7 mouse cellular contexts compared by ENCODE assay signal in the genomic region with DNA sequence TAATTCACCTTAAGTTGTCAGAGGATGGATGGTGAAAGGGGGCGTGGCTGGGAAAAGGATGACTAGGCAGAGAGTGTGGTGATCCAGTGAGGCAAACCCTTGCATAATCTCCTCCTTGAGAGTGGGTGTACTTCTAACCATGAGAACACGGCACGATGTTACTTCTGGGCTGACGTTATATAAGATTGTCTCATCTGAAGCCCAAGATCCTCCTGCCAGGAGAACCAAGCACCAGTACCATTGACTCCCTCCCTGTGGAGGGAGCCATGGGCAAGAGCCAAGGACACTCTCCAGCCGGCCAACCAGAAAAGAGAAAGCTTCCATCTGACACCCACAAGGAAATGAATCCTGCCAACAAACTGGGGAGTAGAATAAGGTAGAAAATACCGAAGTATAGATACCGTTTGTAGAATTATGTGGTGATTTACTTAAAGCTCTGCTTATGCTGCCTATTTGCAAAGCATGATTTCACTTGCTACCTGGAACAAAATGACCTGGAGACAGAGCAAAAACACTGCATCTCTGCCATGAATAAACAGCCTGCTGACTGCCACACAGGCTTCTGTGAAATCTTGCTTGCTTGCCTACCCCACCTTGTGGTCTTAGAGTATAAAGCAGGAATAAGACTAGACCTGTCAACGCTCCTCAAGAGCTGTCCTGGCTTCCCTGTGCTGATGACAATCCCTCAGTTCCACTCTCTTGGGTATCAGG. TPM values are rescaled to one million over a fixed set of nuclear protein-coding genes. Genes with fewer than 3 reads are reported as not detected.
DNase-seq lines count a peak whose midpoint lies in the region; ATAC-seq and TF ChIP-seq lines count a peak whose summit lies in the region.

No protein-coding gene starts in this region.

- H3K79me2 ChIP-seq in myocyte (ENCODE audit: control insufficient read depth, insufficient read depth), result no peaks in the 10 kb centered on the region

- 40% methylated on average over 8 of the region's 8 CpGs for WGBS in midbrain, embryonic 11.5 days
- 43% methylated on average over 8 of the region's 8 CpGs for WGBS in midbrain, embryonic 10.5 days
- 7% methylated on average over 8 of the region's 8 CpGs for WGBS in cerebellum, adult 2 months
- WGBS in hindbrain, embryonic 14.5 days, result 39% methylated on average over 8 of the region's 8 CpGs

- H3K36me3 ChIP-seq in midbrain, embryonic 11.5 days (ENCODE audit: control insufficient read depth, insufficient read depth, low read length), result no peaks in the 10 kb centered on the region
- H3K36me3 ChIP-seq in midbrain, embryonic 10.5 days, result no peaks in the 10 kb centered on the region
- no peaks in the 10 kb centered on the region for H3K36me3 ChIP-seq in hindbrain, embryonic 14.5 days (replicated peaks; ENCODE audit: control insufficient read depth, insufficient read depth)
- no peaks in the 10 kb centered on the region for H3K36me3 ChIP-seq in myocyte (ENCODE audit: control insufficient read depth, insufficient read depth)

- no peak for ATAC-seq in midbrain, embryonic 11.5 days (ENCODE audit: low FRiP score)
- ATAC-seq in hindbrain, embryonic 14.5 days (ENCODE audit: low FRiP score), result peak; percentile 34; the same call in 1 of the 2 replicates

- peak; percentile 73 for TF ChIP-seq CTCF in cerebellum, adult 2 months (IDR thresholded peaks at IDR 0.05; ENCODE audit: borderline replicate concordance, insufficient read depth, low read depth, low read length)

- no peak overlapping the region for H3K27ac ChIP-seq in midbrain, embryonic 11.5 days (ENCODE audit: low read depth, low read length)
- no peak overlapping the region for H3K27ac ChIP-seq in midbrain, embryonic 10.5 days (replicated peaks)
- peak overlapping the region; percentile 46; the same call in 1 of the 2 replicates for H3K27ac ChIP-seq in cerebellum, adult 2 months (ENCODE audit: insufficient read depth, low read length)
- H3K27ac ChIP-seq in hindbrain, embryonic 14.5 days, result no peak overlapping the region

- no peak overlapping the region for H3K4me2 ChIP-seq in midbrain, embryonic 11.5 days
- H3K4me2 ChIP-seq in hindbrain, embryonic 14.5 days (replicated peaks), result no peak overlapping the region; the same call in 1 of the 2 replicates
- H3K4me2 ChIP-seq in myocyte (ENCODE audit: low read depth), result peak overlapping the region; percentile 28

- no peak overlapping the region for H3K4me3 ChIP-seq in midbrain, embryonic 11.5 days (ENCODE audit: low read depth, low read length)
- H3K4me3 ChIP-seq in midbrain, embryonic 10.5 days, result no peak overlapping the region
- H3K4me3 ChIP-seq in cerebellum, adult 2 months (replicated peaks; ENCODE audit: insufficient read depth, low read depth, low read length), result peak overlapping the region; percentile 23
- H3K4me3 ChIP-seq in hindbrain, embryonic 14.5 days (replicated peaks; ENCODE audit: low read length), result no peak overlapping the region
- H3K4me3 ChIP-seq in myocyte, result no peak overlapping the region

- H3K9ac ChIP-seq in midbrain, embryonic 11.5 days (ENCODE audit: low read length), result no peak overlapping the region
- no peak overlapping the region for H3K9ac ChIP-seq in hindbrain, embryonic 14.5 days

- no peak overlapping the region for H3ac ChIP-seq in myocyte (ENCODE audit: control insufficient read depth, insufficient read length)

- H3K4me1 ChIP-seq in midbrain, embryonic 11.5 days (ENCODE audit: control insufficient read depth, insufficient read depth, low read length), result no peaks in the 10 kb centered on the region
- no peaks in the 10 kb centered on the region for H3K4me1 ChIP-seq in midbrain, embryonic 10.5 days
- H3K4me1 ChIP-seq in cerebellum, adult 2 months (ENCODE audit: control insufficient read depth, insufficient read depth, low read length), result no peaks in the 10 kb centered on the region
- H3K4me1 ChIP-seq in hindbrain, embryonic 14.5 days (replicated peaks; ENCODE audit: control insufficient read depth, insufficient read depth, low read length), result no peaks in the 10 kb centered on the region

- DNase-seq in midbrain, embryonic 11.5 days (ENCODE audit: low spot score, missing footprints), result peak; percentile 80
- DNase-seq in midbrain, embryonic 10.5 days (ENCODE audit: low spot score), result no peak
- peak; percentile 67 to 84 for DNase-seq in cerebellum, adult 2 months
- DNase-seq in hindbrain, embryonic 14.5 days (ENCODE audit: low spot score), result peak; percentile 74
- DNase-seq in left cerebral cortex, adult 8-10 months (ENCODE audit: low spot score in 2 of 2), result peak; percentile 31 to 84
- no peak for DNase-seq in spleen, adult 12 weeks (ENCODE audit: low spot score)

- no peak for TF ChIP-seq POLR2A in cerebellum, adult 2 months (IDR thresholded peaks at IDR 0.05; ENCODE audit: borderline replicate concordance, insufficient read depth, low read length)
- no peak for TF ChIP-seq POLR2A in myocyte (IDR thresholded peaks at IDR 0.05; ENCODE audit: insufficient read length, low read depth)

- no peaks in the 10 kb centered on the region for H3K9me3 ChIP-seq in midbrain, embryonic 11.5 days (ENCODE audit: control insufficient read depth, low read length)
- H3K9me3 ChIP-seq in midbrain, embryonic 10.5 days (replicated peaks), result no peaks in the 10 kb centered on the region
- no peaks in the 10 kb centered on the region for H3K9me3 ChIP-seq in hindbrain, embryonic 14.5 days (ENCODE audit: control insufficient read depth, low read length)

- no peaks in the 10 kb centered on the region for H3K27me3 ChIP-seq in midbrain, embryonic 11.5 days (ENCODE audit: control insufficient read depth, insufficient read depth, low read length)
- no peaks in the 10 kb centered on the region for H3K27me3 ChIP-seq in midbrain, embryonic 10.5 days (ENCODE audit: low read depth, poor library complexity, severe bottlenecking)
- no peaks in the 10 kb centered on the region for H3K27me3 ChIP-seq in cerebellum, adult 2 months (ENCODE audit: control insufficient read depth, insufficient read depth, low read length)
- H3K27me3 ChIP-seq in hindbrain, embryonic 14.5 days (ENCODE audit: control insufficient read depth, insufficient read depth, low read length), result no peaks in the 10 kb centered on the region
- H3K27me3 ChIP-seq in myocyte (ENCODE audit: control insufficient read depth, insufficient read depth, insufficient read length), result no peaks in the 10 kb centered on the region

TF ChIP-seq in myocyte, 11 proteins besides CTCF, POLR2A, EP300 and RAD21 (continues in another document):
- no peak for TF ChIP-seq E2F4 (IDR thresholded peaks at IDR 0.05; ENCODE audit: insufficient read depth)
- no peak for TF ChIP-seq REST (IDR thresholded peaks at IDR 0.05; ENCODE audit: insufficient read depth, insufficient read length)
- TF ChIP-seq USF1 (IDR thresholded peaks at IDR 0.05; ENCODE audit: low read depth), result no peak
- TF ChIP-seq CEBPB (IDR thresholded peaks at IDR 0.05; ENCODE audit: insufficient read depth, poor library complexity, severe bottlenecking), result no peak
- no peak for TF ChIP-seq MYOD1 (IDR thresholded peaks at IDR 0.05; ENCODE audit: control insufficient read depth in 1 of 3, insufficient read length in 2 of 3, low read depth in 2 of 3)
- no peak for TF ChIP-seq SRF (IDR thresholded peaks at IDR 0.05; ENCODE audit: control insufficient read depth, insufficient read length, low read depth)
- no peak for TF ChIP-seq MAX (IDR thresholded peaks at IDR 0.05; ENCODE audit: low read depth)
- TF ChIP-seq TCF12 (IDR thresholded peaks at IDR 0.05; ENCODE audit: insufficient read depth, poor library complexity, severe bottlenecking), result no peak

RNA-seq across cellular contexts. Expression of a gene that starts 6.3 kb away (rescaled TPM):
- polyA plus RNA-seq in midbrain, embryonic 11.5 days (2014; fragmentation: Nextera tagmentation; extraction: Ambion mirVana), result 5.4 and 7.1 TPM in 2 replicates
- polyA plus RNA-seq in midbrain, embryonic 10.5 days (2016; fragmentation: Nextera tagmentation; extraction: Ambion mirVana), result 3.0 and 5.6 TPM in 2 replicates
- 13.2 and 14.5 TPM in 2 replicates for polyA plus RNA-seq in cerebellum, adult 2 months (2012; rRNA removed)
- polyA plus RNA-seq in hindbrain, embryonic 14.5 days (2014; fragmentation: Nextera tagmentation; extraction: Ambion mirVana), result 33.7 and 33.9 TPM in 2 replicates
- 10 to 100 TPM; 29.5 to 33.1 (median 29.7) TPM for total RNA-seq in left cerebral cortex, adult 8-10 months (2022)
- polyA plus RNA-seq in myocyte (2012; fragmentation: generic; extraction: Trizol), result 0.13 TPM

RNA-seq across cellular contexts. Expression of a gene that starts 6.5 kb away (rescaled TPM):
- polyA plus RNA-seq in midbrain, embryonic 11.5 days (2014; fragmentation: Nextera tagmentation; extraction: Ambion mirVana), result not detected in 2 replicates
- polyA plus RNA-seq in midbrain, embryonic 10.5 days (2016; fragmentation: Nextera tagmentation; extraction: Ambion mirVana), result 0.39 and 0.55 TPM in 2 replicates
- 0.38 and 0.62 TPM in 2 replicates for polyA plus RNA-seq in cerebellum, adult 2 months (2012; rRNA removed)
- polyA plus RNA-seq in hindbrain, embryonic 14.5 days (2014; fragmentation: Nextera tagmentation; extraction: Ambion mirVana), result 0.31 TPM in 1 of 2 replicates, not detected in the other
- total RNA-seq in left cerebral cortex, adult 8-10 months (2022), result 10 to 100 TPM in 1 of 4 experiments, 1 to 10 TPM in 3; 6.2 to 13.1 (median 8.4) TPM
- 0.13 TPM for polyA plus RNA-seq in myocyte (2012; fragmentation: generic; extraction: Trizol)

RNA-seq across cellular contexts. Expression of a gene that starts 17.0 kb away (rescaled TPM):
- not detected in 2 replicates for polyA plus RNA-seq in midbrain, embryonic 11.5 days (2014; fragmentation: Nextera tagmentation; extraction: Ambion mirVana)
- not detected in 2 replicates for polyA plus RNA-seq in midbrain, embryonic 10.5 days (2016; fragmentation: Nextera tagmentation; extraction: Ambion mirVana)
- polyA plus RNA-seq in cerebellum, adult 2 months (2012; rRNA removed), result not detected in 2 replicates
- not detected in 2 replicates for polyA plus RNA-seq in hindbrain, embryonic 14.5 days (2014; fragmentation: Nextera tagmentation; extraction: Ambion mirVana)
- total RNA-seq in left cerebral cortex, adult 8-10 months (2022), result not detected
- polyA plus RNA-seq in myocyte (2012; fragmentation: generic; extraction: Trizol), result not detected

RNA-seq across cellular contexts. Expression of a gene that starts 19.3 kb away (rescaled TPM):
- polyA plus RNA-seq in midbrain, embryonic 11.5 days (2014; fragmentation: Nextera tagmentation; extraction: Ambion mirVana), result not detected in 2 replicates
- not detected in 2 replicates for polyA plus RNA-seq in midbrain, embryonic 10.5 days (2016; fragmentation: Nextera tagmentation; extraction: Ambion mirVana)
- polyA plus RNA-seq in cerebellum, adult 2 months (2012; rRNA removed), result 0.13 TPM in 1 of 2 replicates, not detected in the other
- 0.14 TPM in 1 of 2 replicates, not detected in the other for polyA plus RNA-seq in hindbrain, embryonic 14.5 days (2014; fragmentation: Nextera tagmentation; extraction: Ambion mirVana)
- under 1 TPM in 1 of 4 experiments, not detected in 3; 0.36 TPM for total RNA-seq in left cerebral cortex, adult 8-10 months (2022)
- 0.07 TPM for polyA plus RNA-seq in myocyte (2012; fragmentation: generic; extraction: Trizol)

RNA-seq across cellular contexts. Expression of a gene that starts 27.8 kb away (rescaled TPM):
- polyA plus RNA-seq in midbrain, embryonic 11.5 days (2014; fragmentation: Nextera tagmentation; extraction: Ambion mirVana), result not detected in 2 replicates
- polyA plus RNA-seq in midbrain, embryonic 10.5 days (2016; fragmentation: Nextera tagmentation; extraction: Ambion mirVana), result not detected in 2 replicates
- polyA plus RNA-seq in cerebellum, adult 2 months (2012; rRNA removed), result 0.15 and 0.25 TPM in 2 replicates
- polyA plus RNA-seq in hindbrain, embryonic 14.5 days (2014; fragmentation: Nextera tagmentation; extraction: Ambion mirVana), result 0.35 TPM in 1 of 2 replicates, not detected in the other
- total RNA-seq in left cerebral cortex, adult 8-10 months (2022), result 1 to 10 TPM; 1.0 to 2.9 (median 2.5) TPM
- not detected for polyA plus RNA-seq in myocyte (2012; fragmentation: generic; extraction: Trizol)

Comparison
In these comparisons a context has a peak if more than half of its experiments do, and no peak if none do; other contexts are left out.
1. DNase-seq: peak in midbrain, embryonic 11.5 days (single experiment), cerebellum, adult 2 months (2 of 2), hindbrain, embryonic 14.5 days (single experiment) and left cerebral cortex, adult 8-10 months (2 of 2); none in midbrain, embryonic 10.5 days (single experiment) and spleen, adult 12 weeks (single experiment).